Mouse (Mus musculus) spleen, embryonic (tissue): ENCODE measurements around the gene Dcst1.

Experiments used
- CTCF ChIA-PET: fragments of 350-600 bp; sonication (Branson Sonifier 250); formaldehyde crosslinking; loops from one replicate; lab custom pipeline; 2022; lab: Charles Lee

The Dcst1 gene

DNA sequence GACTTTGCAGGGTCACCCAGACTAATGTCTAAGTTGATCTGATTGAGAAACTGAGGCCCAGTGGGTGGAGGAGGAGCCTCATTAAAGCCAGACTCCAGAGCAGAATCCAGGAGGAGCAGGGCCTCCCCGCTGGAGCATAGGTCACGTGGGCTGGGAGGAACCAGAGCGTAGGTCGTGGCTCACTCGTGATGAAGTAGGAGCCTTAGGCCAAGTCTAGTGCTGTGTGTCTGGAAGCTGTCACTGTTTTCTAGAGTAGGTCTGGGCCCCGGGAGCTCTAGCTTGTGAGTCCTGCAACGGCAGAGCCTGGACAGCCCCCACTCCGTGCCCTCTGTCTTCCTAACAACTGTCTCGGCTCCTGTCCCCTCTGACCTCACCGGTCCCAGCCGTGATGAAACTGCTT is 2.3 kb upstream of the Dcst1 start:
- CTCF ChIA-PET = no interaction called here

DNA sequence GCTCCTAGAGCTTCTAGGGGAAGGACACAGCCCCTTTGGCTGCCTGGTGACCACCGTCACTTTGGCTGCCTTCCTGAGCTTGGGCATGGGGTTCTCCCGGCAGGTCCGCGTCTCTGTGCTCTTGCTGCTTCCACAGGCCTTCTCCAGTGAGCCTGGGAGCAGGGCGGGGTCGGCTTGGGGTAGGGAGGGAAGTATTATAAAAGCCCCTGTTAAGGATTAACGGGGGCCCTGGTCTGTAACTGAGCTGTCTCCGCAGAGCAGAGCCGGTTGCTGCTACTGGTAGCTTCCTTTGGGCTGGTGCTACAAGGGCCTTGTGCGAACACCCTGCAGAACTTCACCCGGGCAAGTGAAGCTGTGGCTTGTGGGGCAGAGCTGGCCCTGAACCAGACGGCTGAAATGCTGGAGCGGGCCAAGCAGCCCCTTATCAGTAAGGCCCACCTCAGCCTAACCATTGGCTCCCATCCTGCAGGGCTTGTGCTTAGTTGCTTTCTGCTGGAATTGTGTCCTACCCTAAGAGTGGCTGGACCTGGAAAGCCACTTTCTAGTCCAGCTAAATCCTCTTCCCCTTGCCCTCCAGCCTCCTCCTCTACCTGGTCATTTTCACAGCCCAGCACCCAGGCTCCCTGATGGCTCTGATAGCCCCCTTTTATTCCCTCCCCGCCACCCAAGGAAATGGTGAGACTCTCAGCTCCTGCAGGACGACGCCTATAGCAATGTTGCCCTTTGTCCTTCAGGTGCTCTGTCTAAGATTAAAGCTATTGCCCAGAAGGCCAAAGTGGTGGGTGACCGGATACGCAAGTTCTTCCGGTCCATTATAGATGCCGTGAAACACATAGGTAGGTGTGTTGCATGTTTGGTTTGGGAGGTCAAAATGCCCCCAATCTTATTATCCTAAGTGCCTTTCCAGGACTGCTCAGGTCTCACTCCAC is 697 bp upstream of the Dcst1 start:
- CTCF ChIA-PET = no interaction called here

DNA sequence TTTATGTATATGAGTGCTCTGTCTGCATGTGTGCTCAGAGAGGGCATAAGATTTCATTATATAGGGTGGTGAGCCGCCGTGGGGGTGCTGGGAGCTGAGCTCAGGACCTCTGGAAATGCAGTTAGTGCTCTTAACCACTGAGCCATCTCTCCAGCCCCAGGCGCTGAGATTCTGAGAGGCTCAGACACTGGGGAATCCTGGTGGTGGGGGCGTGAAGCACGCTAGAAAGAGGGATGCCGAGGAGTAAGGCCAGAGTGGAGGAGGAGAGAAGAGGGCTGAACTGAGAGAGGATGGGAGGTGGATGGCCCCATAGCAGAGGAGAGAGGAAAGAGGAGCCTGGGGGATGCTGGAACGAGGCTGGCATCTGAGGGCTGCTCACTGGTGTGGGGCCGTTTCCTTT is 422 bp downstream of the Dcst1 start:
- CTCF ChIA-PET = no interaction called here

GRCm38 (mm10) chr3:89361675-89362074 is 3.4 kb downstream of the Dcst1 start, which contains the start of gene Dcst2:
Gene Dcst2, plus strand, starts transcription at chr3:89361975.
- CTCF ChIA-PET = no interaction called here

DNA sequence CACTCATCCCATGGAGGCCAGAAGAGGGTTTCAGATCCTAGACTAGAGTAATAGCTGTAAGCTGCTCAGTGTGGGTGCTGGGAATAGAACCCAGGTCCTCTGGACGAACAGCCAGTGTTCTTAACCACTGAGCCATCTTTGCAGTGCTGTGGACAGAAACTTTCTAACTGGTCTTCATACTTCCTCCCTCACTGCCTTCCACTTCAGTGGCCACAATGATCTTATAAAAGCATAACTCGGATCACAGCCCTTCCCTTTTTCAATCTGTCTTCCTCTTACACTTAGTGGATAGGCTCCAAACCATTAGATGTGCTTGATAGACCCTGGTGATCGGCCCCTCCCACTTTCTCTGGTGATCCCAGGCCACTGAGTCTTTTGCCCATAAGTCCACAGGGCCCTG is 4.8 kb downstream of the Dcst1 start:
- CTCF ChIA-PET = interaction anchor here (0.5 kb wide), 1 partner anchor 121 kb away, joined by 3 read pairs; no protein-coding TSS in a partner anchor

DNA sequence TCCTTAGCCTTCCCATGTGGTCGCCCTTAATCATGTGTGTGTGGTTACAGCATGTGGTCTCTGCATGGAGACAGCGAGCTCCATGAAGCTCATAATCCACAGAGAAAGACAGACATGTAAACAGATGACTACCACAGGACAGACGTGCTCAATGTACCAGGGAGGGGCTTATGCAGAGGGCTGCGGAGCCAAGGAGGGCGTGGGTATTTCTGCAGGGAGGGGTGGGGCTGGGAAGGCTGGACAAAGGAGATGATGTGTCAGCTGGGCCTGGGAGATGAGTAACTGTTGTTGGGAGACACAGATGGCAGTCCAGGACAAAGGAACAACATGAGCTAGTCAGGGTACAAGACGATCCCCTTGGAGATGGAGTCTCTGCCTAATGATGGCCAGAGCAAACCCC is 5.4 kb downstream of the Dcst1 start:
- CTCF ChIA-PET = interaction anchor here (0.6 to 0.7 kb wide), 3 partner anchors 20 to 57 kb away, joined by 3 to 9 read pairs (median 5); no protein-coding TSS in a partner anchor

DNA sequence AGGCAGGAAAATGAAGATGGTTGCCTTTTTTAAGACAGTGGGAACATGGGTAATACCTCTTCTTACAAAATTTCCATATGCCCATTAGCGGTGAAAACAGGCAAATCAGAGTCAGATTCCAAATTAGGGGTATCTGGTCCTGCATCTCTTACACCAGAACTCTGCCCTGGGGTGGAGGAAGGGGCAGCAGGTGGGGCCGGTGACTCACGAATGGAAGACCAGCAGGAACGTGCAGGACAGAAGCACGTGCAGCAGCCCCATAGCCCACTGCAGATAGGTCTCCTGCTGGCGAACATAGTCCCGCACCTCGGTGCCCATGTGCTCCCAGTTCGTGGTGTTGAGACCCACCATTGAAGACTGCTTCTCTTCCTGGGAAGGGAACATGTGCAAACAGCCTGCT is 9.0 kb downstream of the Dcst1 start:
- CTCF ChIA-PET = no interaction called here

DNA sequence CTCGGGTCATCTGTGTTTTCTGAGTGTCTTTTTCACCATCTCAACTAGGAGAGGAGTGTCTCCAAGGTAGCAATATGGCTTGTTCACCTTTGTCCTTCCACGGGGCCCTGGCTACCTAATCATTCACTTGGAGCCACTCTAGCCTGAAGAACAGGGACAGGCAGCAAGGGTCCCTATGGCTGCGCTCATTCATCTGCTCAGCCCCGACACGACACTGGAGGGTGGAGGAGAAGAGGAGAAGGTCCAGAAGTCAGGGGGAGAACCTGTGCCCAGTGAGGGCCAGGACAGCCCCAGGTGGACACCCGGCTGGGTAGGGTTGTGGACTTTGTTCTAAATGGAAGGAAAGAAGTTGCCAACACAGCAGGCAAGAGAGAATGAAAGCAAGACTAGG is 9.5 kb downstream of the Dcst1 start:
- CTCF ChIA-PET = no interaction called here

GRCm38 (mm10) chr3:89354816-89355511 is 10.1 kb downstream of the Dcst1 start:
- CTCF ChIA-PET = interaction anchor here (0.6 to 1.1 kb wide), 2 partner anchors 23 to 123 kb away, joined by 3 to 6 read pairs; no protein-coding TSS in a partner anchor

- CTCF ChIA-PET = interaction anchor here (0.7 to 1.1 kb wide), 3 partner anchors 18 to 161 kb away, joined by 3 to 4 read pairs (median 3); partner anchors contain the start of gene Efna1
These were observed 13.8 kb downstream of the Dcst1 start for GRCm38 (mm10) chr3:89351271-89351670.

GRCm38 (mm10) chr3:89349869-89350501 is 15.1 kb downstream of the Dcst1 start, which contains the start of gene Adam15:
Gene Adam15, minus strand, starts transcription at chr3:89349996.
- CTCF ChIA-PET = interaction anchor here (0.6 to 1.1 kb wide), 4 partner anchors 10 to 58 kb away, joined by 3 read pairs; no protein-coding TSS in a partner anchor

- CTCF ChIA-PET = interaction anchor here (0.6 to 1.1 kb wide), 3 partner anchors 18 to 59 kb away, joined by 3 read pairs; no protein-coding TSS in a partner anchor
These were observed 15.9 kb downstream of the Dcst1 start for GRCm38 (mm10) chr3:89348911-89349868.

- CTCF ChIA-PET = interaction anchor here (0.5 kb wide), 1 partner anchor 30 kb away, joined by 3 read pairs; no protein-coding TSS in a partner anchor
These were observed 17.1 kb downstream of the Dcst1 start for GRCm38 (mm10) chr3:89347916-89348315.

- CTCF ChIA-PET = no interaction called here
These were observed 18.1 kb downstream of the Dcst1 start for GRCm38 (mm10) chr3:89346815-89347540.

GRCm38 (mm10) chr3:89343279-89343678 is 21.8 kb downstream of the Dcst1 start:
- CTCF ChIA-PET = interaction anchor here (0.5 kb wide), 1 partner anchor 22 kb away, joined by 3 read pairs; no protein-coding TSS in a partner anchor

GRCm38 (mm10) chr3:89341794-89342193 is 23.3 kb downstream of the Dcst1 start:
- CTCF ChIA-PET = no interaction called here

DNA sequence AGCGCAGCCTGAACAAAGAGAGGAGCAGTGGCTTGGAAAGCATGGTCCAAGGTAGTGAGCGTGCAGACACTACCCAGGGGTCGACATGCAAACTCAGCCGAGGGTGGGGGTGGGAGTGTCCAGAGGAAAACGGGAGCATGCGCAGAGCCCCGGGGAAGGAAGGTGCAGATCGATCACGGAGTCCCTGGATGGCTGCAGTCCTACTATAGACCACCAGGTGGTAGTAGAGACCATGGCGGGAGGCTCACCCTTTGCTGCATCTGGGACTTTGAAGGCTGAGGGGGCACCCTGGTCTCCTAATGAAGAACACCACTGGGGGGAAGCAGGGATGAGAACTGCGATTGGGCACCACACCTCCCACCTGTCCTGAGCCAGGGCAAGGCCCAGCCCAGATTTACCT is 24.6 kb downstream of the Dcst1 start:
- CTCF ChIA-PET = interaction anchor here (0.9 kb wide), 1 partner anchor 144 kb away, joined by 3 read pairs; no protein-coding TSS in a partner anchor

GRCm38 (mm10) chr3:89339416-89339815 is 25.6 kb downstream of the Dcst1 start:
- CTCF ChIA-PET = interaction anchor here (0.6 to 1.1 kb wide), 5 partner anchors 11 to 1499 kb away, joined by 3 to 5 read pairs (median 4); no protein-coding TSS in a partner anchor
